Mouse (Mus musculus): ENCODE data around the gene Styk1. TPM values are rescaled to one million over a fixed set of nuclear protein-coding genes. Genes with fewer than 3 reads are reported as not detected.

Styk1 gene
- polyA plus RNA-seq, 2 experiments: 0.32 to 0.65 TPM

DNA sequence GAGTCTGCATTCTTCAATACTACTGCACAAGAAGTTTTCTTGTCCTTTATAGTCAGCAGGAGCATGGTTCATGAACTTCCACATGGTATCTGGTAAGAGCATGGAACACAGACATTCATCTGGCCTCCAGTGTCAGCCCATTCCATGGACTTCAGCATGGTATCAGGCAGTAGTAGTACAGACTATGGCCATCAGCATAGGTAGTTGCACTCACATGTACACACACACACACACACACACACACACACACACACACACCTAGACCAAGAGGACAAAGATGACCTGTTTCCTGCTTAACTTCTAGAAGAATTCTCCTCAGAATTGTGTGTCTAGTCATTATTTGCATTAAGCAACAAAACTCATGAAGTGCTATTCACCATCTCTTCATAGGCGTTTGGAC is 14.6 kb downstream of the Styk1 start:
- no peaks in the 10 kb centered on the region for H3K36me3 ChIP-seq (replicated peaks; ENCODE audit: control insufficient read depth, insufficient read depth, low read depth)
- H3K27me3 ChIP-seq (ENCODE audit: control insufficient read depth, insufficient read depth, low read length): no peaks in the 10 kb centered on the region
- H3K4me1 ChIP-seq (replicated peaks; ENCODE audit: control insufficient read depth in 2 of 2, insufficient read depth in 2 of 2, low read length in 1 of 2): no peaks in the 10 kb centered on the region
- H3K4me3 ChIP-seq (ENCODE audit: insufficient read depth in 1 of 2, low read depth in 2 of 2, low read length in 2 of 2): no peak overlapping the region
- no peak overlapping the region for H3K4me2 ChIP-seq (ENCODE audit: low read depth)
- no peak overlapping the region for H3K27ac ChIP-seq
- ATAC-seq (ENCODE audit: insufficient read depth) (no peak), DNase-seq (ENCODE audit: low read depth in 3 of 3, low spot score in 3 of 3) (no peak)
- H3K9ac ChIP-seq (replicated peaks): no peak overlapping the region
- no peaks in the 10 kb centered on the region for H3K9me3 ChIP-seq (ENCODE audit: control insufficient read depth, low read length)
- WGBS (ENCODE audit: insufficient replicate concordance): 33% methylated on average over 1 of the region's 1 CpGs
- TF ChIP-seq EP300 (IDR thresholded peaks at IDR 0.05; ENCODE audit: low read depth): no peak
- no peak for TF ChIP-seq CTCF (IDR thresholded peaks at IDR 0.05; ENCODE audit: low read depth)

GRCm38 (mm10) chr6:131327076-131327475 is 26.3 kb downstream of the Styk1 start:
- Histone ChIP-seq H3K27ac (no peak overlapping the region), H3K27me3 (ENCODE audit: control insufficient read depth, insufficient read depth, low read length) (no peaks in the 10 kb centered on the region), H3K4me1 (replicated peaks; ENCODE audit: control insufficient read depth in 2 of 2, insufficient read depth in 2 of 2, low read length in 1 of 2) (no peaks in the 10 kb centered on the region), H3K9ac (replicated peaks) (no peak overlapping the region), H3K4me3 (ENCODE audit: insufficient read depth in 1 of 2, low read depth in 2 of 2, low read length in 2 of 2) (no peak overlapping the region), H3K4me2 (ENCODE audit: low read depth) (no peak overlapping the region), H3K36me3 (replicated peaks; ENCODE audit: control insufficient read depth, insufficient read depth, low read depth) (no peaks in the 10 kb centered on the region), H3K9me3 (ENCODE audit: control insufficient read depth, low read length) (no peaks in the 10 kb centered on the region)
- ATAC-seq (ENCODE audit: insufficient read depth) (no peak), DNase-seq (ENCODE audit: low read depth in 3 of 3, low spot score in 3 of 3) (no peak)
- WGBS (ENCODE audit: insufficient replicate concordance): 63% methylated on average over 2 of the region's 2 CpGs
- TF ChIP-seq EP300 (IDR thresholded peaks at IDR 0.05; ENCODE audit: low read depth) (no peak), CTCF (IDR thresholded peaks at IDR 0.05; ENCODE audit: low read depth) (no peak)

GRCm38 (mm10) chr6:131321854-131322639 is 31.4 kb downstream of the Styk1 start:
- WGBS (ENCODE audit: insufficient replicate concordance): 35% methylated on average over 3 of the region's 3 CpGs
- no peak overlapping the region for H3K4me2 ChIP-seq (ENCODE audit: low read depth)

GRCm38 (mm10) chr6:131316155-131317101 is 37.0 kb downstream of the Styk1 start:
- Histone ChIP-seq H3K4me2 (ENCODE audit: low read depth) (no peak overlapping the region), H3K4me1 (replicated peaks; ENCODE audit: control insufficient read depth in 2 of 2, insufficient read depth in 2 of 2, low read length in 1 of 2) (no peaks in the 10 kb centered on the region), H3K27me3 (ENCODE audit: control insufficient read depth, insufficient read depth, low read length) (no peaks in the 10 kb centered on the region), H3K9me3 (ENCODE audit: control insufficient read depth, low read length) (no peaks in the 10 kb centered on the region), H3K4me3 (ENCODE audit: insufficient read depth in 1 of 2, low read depth in 2 of 2, low read length in 2 of 2) (no peak overlapping the region), H3K36me3 (replicated peaks; ENCODE audit: control insufficient read depth, insufficient read depth, low read depth) (no peaks in the 10 kb centered on the region), H3K9ac (replicated peaks) (no peak overlapping the region), H3K27ac (no peak overlapping the region)
- WGBS (ENCODE audit: insufficient replicate concordance): 63% methylated on average over 7 of the region's 7 CpGs
- TF ChIP-seq EP300 (IDR thresholded peaks at IDR 0.05; ENCODE audit: low read depth): no peak
- TF ChIP-seq CTCF (IDR thresholded peaks at IDR 0.05; ENCODE audit: low read depth): no peak
- 0 out of 2 replicates have a peak, but pooled peaks have one; percentile 39 for ATAC-seq (ENCODE audit: insufficient read depth)
- no peak for DNase-seq (ENCODE audit: low read depth in 3 of 3, low spot score in 3 of 3)

More at GRCm38 (mm10) chr6:131321854-131322639, 31.4 kb downstream of the Styk1 start:
- no peak overlapping the region for H3K27ac ChIP-seq
- no peak for TF ChIP-seq EP300 (IDR thresholded peaks at IDR 0.05; ENCODE audit: low read depth)
- TF ChIP-seq CTCF (IDR thresholded peaks at IDR 0.05; ENCODE audit: low read depth): no peak
- no peaks in the 10 kb centered on the region for H3K27me3 ChIP-seq (ENCODE audit: control insufficient read depth, insufficient read depth, low read length)
- no peaks in the 10 kb centered on the region for H3K36me3 ChIP-seq (replicated peaks; ENCODE audit: control insufficient read depth, insufficient read depth, low read depth)
- no peak overlapping the region for H3K4me3 ChIP-seq (ENCODE audit: insufficient read depth in 1 of 2, low read depth in 2 of 2, low read length in 2 of 2)
- H3K9me3 ChIP-seq (ENCODE audit: control insufficient read depth, low read length): no peaks in the 10 kb centered on the region
- H3K4me1 ChIP-seq (replicated peaks; ENCODE audit: control insufficient read depth in 2 of 2, insufficient read depth in 2 of 2, low read length in 1 of 2): no peaks in the 10 kb centered on the region
- DNase-seq (ENCODE audit: low read depth in 3 of 3, low spot score in 3 of 3) (no peak), ATAC-seq (ENCODE audit: insufficient read depth) (0 out of 2 replicates have a peak, but pooled peaks have one; percentile 11)
- H3K9ac ChIP-seq (replicated peaks): no peak overlapping the region

DNA sequence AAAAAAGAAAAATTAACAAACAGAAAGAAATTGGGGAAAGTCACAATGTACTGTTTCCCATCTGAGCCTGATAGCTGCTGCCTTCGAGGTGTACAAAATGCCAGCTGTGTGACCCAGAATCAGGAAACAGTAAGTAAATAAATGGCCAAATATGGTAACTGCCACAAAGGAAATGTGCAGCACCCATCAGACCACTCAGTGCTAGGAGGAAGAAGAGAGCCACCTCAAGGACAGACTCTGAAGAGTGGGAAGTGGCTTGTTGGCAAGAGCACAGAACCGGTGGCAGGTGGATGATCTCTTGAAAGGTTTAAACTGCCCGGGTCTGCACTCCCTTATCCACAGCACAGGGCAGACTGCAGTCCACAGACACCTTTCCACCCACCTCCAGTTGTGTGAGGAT is 45.4 kb downstream of the Styk1 start:
- Histone ChIP-seq H3K36me3 (replicated peaks; ENCODE audit: control insufficient read depth, insufficient read depth, low read depth) (no peaks in the 10 kb centered on the region), H3K9ac (replicated peaks) (no peak overlapping the region), H3K4me2 (ENCODE audit: low read depth) (no peak overlapping the region), H3K4me3 (ENCODE audit: insufficient read depth in 1 of 2, low read depth in 2 of 2, low read length in 2 of 2) (no peak overlapping the region), H3K27me3 (ENCODE audit: control insufficient read depth, insufficient read depth, low read length) (no peaks in the 10 kb centered on the region), H3K9me3 (ENCODE audit: control insufficient read depth, low read length) (no peaks in the 10 kb centered on the region), H3K27ac (no peak overlapping the region), H3K4me1 (replicated peaks; ENCODE audit: control insufficient read depth in 2 of 2, insufficient read depth in 2 of 2, low read length in 1 of 2) (0 out of 4 replicates have a peak, but pooled peaks cover 0 to 2% of the 10 kb centered on the region in 2 experiments)
- no peak for TF ChIP-seq CTCF (IDR thresholded peaks at IDR 0.05; ENCODE audit: low read depth)
- TF ChIP-seq EP300 (IDR thresholded peaks at IDR 0.05; ENCODE audit: low read depth): no peak
- no peak for DNase-seq (ENCODE audit: low read depth in 3 of 3, low spot score in 3 of 3)
- WGBS (ENCODE audit: insufficient replicate concordance): 30% methylated on average over 3 of the region's 3 CpGs
- ATAC-seq (ENCODE audit: insufficient read depth): no peak
